Mouse (Mus musculus) urinary bladder, postnatal 4 days (tissue): ENCODE data around the gene Gm20388.

ENCODE experiments used
- DNase-seq, 2 experiments: peaks; one replicate each; pipeline ENCODE4 v3.0.0; 2021 to 2022; ENCODE audit warnings: low spot score in 2 of 2

Gene Gm20388

DNA sequence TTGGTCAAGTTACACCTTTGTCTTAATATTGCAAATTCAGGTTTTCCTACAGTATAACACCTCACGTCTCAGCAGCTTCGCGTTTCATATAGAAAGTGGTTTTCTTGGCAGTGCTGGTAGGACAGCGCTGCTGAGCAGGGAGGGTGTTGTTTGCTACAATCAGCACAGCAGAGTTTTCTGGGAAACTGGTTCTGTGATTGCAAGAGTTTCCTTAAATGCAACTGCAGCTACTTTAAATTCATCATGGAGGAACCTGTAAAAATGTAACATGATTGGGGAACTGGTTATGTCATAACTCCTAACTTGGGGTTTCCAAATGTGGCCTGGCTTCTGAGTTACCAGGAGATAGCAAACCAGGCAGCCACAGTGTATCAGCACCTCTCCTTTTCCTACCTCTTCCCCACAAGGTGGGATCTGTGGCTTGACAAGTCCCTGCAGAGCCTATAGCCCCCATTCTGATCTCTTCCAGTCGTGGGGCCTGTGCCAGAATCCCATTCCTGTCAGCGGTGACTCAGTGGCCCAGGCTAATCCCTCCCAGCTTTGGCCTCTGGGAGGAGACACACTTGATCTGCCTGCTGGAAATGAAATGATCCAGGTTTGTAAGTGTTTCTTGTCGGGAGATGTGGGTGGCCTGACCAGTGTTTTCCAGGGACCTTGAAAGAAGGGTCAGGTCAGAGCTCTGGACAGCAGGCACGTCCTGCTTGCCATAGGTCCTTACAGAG lies 2109.6 kb downstream of the Gm20388 start:
- DNase-seq, result no peak

DNA sequence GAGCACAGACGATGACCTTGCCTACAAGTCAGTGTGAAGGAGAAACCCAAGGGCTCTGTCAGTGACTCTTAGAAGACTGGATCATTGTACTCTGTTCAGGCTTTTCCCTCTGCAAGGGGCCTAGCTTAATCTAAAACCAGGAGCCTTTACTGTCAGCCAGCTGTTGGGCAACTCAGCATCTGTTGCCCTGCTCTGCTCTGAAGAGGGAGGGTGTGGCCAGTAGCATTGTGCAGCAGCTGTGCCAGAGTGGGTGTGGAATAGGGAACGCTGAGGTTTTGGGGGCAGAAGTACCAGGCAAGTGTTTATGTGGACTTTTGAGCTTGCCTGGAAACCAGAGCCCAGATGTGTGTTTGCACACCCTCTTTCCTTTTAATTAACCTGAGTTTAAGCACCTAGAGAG lies 2111.1 kb downstream of the Gm20388 start:
- DNase-seq, result no peak

DNA sequence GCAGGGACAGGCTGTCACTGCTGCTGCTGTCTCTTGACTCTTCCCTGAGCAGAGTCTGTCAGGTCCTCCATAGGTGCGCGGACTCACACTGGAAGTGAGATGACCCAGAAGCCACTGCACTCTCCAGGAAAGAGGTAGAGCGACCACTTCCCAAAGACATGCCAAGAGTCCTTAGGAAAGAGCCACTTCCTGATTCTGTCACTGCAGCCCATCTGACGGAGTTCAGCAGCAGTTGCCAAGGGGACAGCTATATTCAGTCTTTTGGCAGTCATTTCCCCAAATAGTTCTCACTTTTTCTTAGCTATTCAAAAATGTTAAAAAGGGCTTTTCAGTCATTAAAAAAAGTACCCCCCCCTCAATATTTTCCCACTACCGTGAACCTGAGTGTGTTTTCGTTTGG lies 2111.6 kb downstream of the Gm20388 start:
- no peak for DNase-seq

DNA sequence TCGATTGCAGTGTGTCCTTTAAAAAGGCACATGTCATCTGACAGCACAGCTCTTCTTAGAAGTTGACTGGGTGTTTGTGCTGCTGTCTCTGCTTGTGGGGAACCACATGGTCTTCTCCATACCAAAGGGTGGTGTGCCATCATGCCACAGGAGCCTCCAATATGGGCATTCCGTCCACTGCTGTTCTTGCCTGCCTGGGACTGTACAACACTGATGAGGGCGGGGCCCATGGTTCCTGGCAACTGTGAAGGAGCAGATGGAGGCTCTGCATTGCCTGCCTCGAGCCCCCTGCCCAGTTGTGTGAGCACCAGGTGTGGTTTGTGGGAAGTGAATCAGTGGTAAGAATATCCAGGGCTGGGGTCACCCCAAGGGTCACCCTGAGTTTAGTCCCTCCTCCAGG lies 2112.1 kb downstream of the Gm20388 start:
- no peak for DNase-seq

DNA sequence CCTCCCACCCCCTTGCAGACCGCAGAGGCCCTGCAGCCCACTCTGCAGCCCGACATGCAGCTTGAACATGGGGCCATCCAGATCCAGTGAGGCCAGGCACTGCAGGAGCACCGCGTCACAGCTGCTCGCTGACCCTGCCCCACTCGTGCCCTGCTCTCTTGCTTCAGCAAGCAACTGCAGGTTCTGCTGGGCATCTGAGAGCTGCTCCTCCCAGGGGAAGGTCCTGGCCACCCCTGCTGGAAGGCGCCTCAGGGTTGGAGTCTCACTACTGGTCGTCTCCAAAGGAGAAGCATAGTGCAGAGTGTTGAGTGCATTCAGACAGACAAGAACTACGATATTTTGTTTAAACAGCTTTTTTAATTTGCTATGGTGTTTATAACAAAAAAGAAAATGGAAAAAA lies 2114.9 kb downstream of the Gm20388 start:
- DNase-seq, result no peak

DNA sequence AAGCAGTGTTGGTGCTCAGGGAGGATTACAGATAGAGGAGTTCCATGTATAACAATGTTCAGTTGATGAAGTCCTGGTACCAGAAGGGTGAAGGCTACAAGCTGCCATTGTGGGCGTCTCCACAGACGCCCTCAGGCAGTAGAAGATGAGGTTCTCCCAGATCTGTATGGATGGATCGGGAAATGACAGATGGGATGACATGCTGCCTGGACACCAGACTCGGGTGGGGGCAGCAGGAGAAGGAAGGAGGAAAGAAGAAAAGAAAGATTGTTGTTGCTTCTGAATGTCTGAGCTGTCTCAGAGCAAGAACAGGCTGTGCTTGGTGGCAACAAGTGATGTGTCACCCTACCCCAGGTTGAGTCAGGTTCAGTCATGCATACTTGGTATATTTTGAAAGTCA lies 2117.5 kb downstream of the Gm20388 start:
- DNase-seq, result no peak

DNA sequence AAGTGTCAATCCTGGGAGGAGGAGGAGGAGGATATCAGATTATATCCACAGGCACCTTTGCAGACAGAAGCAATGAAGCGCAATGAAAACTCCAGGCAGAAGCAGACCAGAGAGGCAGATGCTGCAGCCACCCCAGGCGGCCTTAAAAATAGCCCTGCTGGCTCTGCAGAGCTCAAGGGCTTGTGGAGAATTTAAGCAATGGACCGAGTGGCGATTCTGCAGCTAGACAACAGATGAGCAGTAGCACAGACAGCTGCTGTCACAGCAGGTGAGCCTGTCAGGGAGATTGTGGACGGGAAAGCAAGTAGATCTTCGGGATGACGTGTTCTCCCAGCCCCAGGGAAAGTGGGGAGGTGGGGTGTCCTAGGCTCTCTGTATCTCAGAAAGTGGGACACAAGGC lies 2120.3 kb downstream of the Gm20388 start:
- DNase-seq, result no peak

DNA sequence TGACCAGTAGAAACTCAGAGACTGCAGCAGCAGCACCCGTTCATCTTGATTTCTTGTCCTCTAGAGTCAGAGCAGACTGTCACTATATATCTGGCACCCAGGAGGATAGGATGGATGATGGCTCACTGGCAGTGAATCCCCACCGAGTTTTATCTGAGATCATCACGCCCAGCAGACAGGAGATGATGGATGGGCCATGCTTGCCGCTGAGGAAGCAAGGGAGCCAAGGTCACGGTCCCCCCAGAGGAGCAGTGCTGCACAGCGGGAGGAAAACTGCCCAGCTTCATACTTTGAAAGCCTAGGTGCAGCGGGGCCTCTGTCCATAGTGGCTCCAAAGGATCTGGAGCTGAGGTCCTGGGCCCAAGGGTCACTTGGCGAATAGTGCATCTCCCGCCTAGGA lies 2122.1 kb downstream of the Gm20388 start:
- DNase-seq, result no peak

DNA sequence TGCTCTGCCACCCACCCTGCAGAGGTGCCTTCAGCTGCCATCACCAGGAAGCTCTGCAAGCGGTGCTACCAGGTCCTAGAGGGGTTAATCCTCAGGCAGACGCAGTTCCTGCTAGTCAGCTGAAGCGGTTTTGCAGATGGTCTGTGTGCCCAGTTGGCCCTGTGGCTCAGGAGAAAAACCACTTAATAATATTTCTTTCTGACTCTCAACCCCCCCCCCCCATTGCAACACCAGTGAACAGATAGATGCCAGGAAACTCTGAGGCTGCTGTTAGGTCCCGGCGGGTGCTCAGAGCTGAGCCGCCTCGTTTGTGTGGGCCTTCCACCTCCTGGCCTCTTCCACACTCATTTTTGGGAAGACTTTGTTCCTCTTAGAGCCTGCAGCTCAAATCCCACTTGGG lies 2124.9 kb downstream of the Gm20388 start:
- DNase-seq, result no peak

DNA sequence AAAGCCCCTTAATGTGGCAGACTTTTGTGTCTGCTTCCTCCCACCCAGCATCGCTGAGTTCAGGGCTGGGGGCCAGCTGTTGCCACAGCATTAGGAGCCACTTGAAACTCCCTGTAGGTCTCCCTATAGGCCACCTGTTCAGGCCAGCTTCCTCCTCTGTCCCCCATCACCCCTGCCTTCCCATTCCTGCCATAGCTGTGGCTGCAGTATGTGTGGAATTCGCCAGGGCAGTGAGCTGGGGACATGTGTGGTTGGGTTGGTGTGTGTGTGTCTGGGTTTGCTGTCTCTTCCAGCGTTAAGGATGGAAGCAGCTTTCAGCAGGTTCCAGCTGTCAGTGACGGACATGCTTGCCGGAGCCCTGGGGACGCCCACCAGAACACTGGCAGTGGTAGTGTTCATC lies 2125.7 kb downstream of the Gm20388 start:
- no peak for DNase-seq

DNA sequence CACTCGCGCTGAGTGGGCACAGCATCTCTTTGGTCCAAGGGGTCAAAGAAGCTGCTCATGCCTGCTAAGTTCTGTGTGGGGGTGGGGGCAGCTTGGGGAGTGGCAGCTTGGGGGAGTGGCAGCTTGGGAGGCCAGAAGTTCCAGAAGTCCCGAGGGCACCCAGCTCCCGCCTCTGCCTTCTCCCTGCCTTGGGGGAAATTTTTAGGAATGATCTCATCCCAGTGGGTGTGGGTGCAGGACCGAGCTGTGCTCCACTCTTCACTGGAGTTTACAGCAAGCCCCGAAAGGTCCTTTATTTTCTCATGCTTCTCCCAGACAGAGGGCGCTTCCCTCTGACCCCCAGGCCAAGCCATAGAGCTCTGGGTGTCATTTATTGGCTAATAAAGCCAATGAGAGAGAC lies 2126.6 kb downstream of the Gm20388 start:
- DNase-seq, result no peak

DNA sequence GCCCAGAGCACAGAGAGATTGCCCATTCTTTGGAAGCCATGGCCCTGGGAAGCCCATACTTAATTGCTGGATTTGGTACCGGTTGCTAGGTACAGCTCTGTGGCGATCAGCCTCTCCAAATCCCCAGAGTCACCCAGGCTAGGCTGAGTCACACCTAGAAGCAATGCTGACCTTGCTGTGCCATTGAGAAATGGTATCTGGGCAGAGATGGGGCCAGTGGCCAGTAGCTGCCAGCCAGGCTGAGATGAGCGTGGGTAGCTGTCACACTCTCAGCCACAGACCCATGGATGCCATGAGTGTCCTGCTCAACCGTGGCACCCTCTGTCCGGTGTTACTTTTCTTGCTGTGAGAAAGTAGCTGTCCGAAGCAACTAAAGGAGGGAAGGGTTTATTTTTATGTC lies 2127.4 kb downstream of the Gm20388 start:
- DNase-seq, result no peak

DNA sequence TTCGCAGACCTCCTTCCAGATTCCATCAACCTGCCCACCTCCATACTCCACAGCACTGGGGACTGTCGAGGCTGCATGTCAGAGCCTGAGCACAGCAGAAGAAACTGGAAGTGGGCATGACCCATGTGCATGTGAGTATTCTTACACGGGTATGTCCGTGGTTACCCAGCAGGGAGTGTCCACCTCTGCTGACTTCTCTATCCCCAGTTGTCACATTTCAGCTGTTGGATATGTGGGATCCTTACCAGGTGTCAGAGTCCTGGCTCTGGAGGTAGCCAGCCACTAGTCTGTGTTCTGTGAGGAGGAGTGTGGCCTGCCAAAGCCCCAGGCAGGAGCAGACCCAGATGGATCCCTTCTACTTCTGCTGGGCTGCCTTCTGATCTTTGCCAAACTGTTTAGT lies 2128.8 kb downstream of the Gm20388 start:
- DNase-seq, result no peak

DNA sequence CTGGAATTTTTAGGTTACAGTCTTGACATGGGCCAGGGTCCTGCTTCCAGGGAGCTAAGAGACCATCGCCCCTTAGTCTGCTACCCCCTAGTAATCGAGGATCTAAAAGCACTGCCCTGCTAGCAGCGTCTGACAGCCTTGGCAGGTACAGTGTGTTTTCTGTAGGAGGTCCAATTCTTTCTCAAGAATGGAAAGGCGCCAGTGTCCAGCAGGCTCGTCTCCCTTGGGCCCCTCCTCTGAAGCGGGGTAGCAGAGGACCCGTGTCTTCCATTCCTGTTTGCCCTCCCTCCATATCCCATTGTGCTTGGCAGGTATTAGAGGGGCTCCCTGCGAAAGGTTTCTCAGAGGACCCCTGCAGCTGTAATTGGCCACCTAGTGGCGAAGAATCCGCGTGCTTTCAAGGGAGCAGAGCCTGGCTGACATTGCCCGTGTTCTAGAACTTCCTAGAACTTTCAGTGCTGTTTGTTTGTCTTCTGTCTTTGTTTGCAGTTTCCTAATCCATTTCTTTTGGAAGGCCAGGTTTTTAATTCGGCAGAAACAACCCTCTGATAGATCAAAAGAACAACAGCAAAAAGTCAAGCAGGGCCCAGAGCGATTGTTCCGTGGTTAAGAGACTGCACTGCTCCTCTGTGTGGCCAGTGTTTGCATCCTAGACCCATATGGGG lies 2136.7 kb downstream of the Gm20388 start:
- no peak for DNase-seq

DNA sequence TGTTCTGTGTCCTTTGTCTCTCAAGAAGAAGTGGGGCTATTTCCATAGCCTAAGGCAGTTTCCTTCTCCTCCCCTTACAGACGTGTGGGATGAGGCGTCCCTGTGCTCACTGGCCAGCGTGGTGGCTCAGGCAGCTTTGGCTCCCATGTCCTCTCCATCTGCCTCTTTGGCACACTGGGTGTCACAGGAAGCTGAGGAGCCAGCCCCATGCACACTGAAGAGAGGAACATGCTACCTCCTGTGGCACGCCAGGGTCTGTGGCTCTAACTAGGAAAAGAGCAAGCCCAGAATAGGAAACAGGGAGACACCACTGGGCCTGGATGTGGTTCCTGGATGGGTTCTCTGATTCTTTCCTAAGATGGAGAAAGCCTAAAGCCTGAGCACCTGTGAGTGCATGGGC lies 2138.6 kb downstream of the Gm20388 start:
- DNase-seq, result no peak

DNA sequence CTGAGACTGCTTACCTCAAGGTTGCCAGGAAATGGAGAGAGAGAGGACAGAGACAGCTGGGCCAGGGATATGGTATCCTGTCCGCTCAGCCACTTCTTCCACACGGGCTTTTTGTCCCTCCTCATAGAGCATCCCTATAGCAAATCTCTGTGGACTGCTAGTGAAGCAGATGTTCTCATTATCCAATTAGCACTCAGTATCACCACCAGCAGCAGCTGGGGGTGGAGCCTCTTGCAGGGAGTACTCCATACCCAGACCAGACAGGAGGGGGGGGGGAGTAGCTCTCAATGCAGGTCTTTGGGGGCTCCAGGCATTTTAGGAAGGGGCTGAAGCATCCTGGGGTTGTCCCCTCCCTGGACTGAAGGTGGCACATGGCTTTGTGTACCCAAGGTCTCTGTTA lies 2139.3 kb downstream of the Gm20388 start:
- DNase-seq, result no peak

DNA sequence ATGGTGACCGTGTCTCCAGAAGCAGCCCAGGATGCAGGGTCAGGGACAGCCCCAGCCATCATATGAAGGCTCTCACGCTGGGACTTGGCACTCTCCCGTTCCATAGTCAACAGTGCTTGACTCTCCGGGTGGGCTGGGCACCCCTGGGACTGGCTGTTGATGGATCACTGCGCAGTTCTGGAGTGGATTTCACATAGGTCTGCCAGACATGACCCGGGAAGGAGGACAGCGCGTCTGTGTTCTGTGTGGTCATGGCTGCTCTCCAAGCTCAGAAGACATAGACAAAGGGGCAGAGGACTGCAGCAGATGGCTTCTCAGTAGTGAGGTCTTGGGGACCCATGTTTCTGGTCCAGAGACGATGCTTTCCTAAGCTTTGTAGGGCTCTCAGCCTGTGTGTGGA lies 2140.0 kb downstream of the Gm20388 start:
- DNase-seq, result no peak

DNA sequence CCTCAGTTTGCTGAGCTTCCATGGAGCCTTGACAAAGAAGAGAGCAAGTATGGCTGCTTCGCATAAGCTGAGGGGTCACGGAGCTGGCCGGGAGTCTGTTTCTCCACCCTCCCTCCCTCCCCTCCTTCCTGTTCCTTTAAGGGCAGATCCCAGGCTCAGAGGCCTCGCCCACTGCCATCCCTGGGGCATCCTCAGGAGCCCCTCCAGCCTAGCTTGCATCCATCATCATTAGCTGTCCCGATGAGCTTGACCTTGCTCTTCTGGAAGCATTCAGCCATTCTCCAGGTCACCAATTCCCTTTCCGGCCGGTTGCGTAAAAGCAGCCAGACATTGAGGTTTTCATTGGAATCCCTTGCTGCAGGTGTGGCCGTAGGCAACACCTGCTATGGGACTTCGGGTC lies 2144.7 kb downstream of the Gm20388 start:
- DNase-seq, result no peak

DNA sequence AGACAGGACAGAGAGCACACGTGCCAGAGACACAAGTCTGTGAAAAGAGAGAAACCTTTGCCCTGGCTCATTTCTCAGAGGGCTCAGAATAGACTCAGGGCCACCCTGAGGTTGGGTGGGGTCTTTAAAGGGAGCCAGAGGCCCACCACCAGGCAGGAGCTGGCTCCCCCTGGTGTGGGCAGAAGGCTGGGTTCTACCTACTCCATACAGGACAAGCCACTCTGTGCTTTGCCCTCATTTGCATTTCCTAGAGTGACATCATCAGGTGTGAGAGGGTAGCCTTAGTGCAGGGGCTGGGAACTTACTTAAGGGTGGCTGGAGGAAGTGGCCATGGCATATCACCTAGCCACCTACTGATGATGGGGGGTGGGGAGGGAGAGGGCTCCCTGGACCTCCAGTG lies 2145.5 kb downstream of the Gm20388 start:
- no peak for DNase-seq

DNA sequence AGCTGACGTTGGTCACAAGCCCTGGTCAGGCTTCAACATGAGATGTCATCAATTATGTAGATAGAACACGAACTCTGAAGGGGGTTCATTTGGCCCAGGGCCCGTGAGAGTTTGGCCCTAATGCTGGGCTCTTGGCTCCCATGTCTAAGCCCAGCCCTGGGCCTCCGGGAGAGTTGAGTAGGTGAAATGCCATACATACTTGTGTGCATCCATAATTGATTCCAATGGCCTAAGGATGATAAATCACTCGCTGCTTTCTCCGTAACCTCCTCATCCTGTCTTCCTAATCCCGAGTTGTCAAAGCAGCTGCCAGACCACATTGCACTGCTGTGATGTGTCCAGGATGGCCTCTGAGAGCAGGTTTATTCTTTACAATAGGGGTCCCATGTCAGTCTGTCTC lies 2146.2 kb downstream of the Gm20388 start:
- DNase-seq, result peak in 1 of 2 experiments; percentile 44

DNA sequence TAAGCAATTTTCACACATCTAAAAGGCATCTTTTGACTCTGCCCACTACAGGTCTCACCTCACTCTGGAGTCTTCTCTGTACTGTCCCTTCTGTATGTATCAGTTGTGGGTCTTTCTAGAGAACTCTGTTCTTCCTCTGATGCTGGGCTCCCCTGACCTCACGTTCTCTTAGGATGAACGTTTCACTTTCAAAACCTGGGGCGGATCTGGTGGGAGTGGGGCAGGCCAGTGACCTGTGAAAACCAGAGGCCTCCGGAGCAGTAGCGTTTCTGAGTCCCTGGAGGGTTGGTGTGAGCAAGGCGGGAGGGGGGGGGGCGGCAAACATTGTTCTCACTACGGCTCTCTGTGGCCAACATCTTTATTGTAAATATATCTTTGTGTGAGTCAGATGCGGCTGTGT lies 2147.9 kb downstream of the Gm20388 start:
- DNase-seq, result no peak

DNA sequence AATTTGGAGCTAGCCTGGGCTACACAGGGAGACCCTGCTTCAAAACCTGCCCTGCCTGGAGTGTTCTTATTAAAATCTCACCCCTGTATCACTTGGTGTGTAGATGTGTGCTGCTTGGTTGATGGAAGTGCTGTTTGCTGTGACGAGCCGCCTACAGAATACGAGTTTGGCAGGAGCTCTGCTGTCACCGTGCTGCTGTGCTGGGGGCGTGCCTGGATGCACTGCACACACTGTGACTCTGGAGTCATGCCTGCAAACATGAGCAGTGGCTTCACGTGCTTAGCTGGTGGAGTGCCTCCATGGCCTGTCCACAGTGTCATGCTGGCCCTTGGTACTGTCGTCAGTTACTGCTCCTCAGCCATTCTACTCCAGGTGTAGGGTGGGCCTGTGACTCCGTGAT lies 2148.3 kb downstream of the Gm20388 start:
- DNase-seq, result no peak

DNA sequence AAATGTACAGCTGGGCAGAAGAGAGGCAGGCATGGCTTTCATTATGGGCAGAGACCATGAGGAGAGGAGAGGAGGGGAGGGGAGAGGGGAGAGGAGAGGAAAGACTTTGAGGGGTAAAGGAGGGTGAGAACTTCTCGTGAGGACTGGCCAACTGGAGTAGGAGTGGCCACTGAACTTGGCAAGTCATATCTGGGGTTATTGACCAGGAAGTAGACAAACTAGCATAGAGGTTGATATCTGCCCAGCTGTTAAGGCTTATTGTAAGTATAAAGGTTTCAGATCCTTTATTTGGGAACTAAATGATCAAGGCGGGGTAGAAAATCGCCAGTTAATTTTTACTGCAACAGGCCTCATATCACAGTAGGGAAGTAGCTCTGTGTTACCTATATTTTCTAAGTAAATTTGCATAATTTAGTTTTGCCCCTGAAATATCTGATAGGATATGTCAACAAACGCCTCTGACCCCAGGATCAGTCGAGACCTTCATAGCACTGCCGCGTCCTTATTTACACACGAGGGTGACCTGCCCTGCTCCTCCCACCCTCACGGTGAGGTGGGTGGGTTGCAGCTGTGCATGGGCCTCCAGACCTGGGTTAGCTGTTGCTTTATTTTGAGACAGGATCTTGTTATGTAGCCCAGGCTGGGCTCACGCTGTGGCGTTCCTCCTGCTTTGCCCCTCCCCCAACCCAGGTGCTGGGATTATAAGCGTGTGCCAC lies 2152.0 kb downstream of the Gm20388 start:
- no peak for DNase-seq
